Mouse (Mus musculus) lung, embryonic 16.5 days (tissue): ENCODE results near the gene Prima1. TPM values are rescaled to one million over a fixed set of nuclear protein-coding genes. Genes with fewer than 3 reads are reported as not detected.

Experiments used
- ATAC-seq: fragments of 200-750 bp; cut with Nextera tagmentation; 2 replicates; pipeline ENCODE4 v1.8.0; 2017; ENCODE audit warnings: low read depth, mild to moderate bottlenecking, moderate library complexity
- H3K27ac ChIP-seq: fragments of 300-500 bp; sonication (generic); 2 replicates; pipeline ENCODE4 v1.5.1; 2014; ENCODE audit warnings: mild to moderate bottlenecking, control low read depth, low read length
- H3K27me3 ChIP-seq: fragments of 300-500 bp; sonication (generic); 2 replicates; pipeline ENCODE4 v1.6.1; 2014; ENCODE audit warnings: low read depth, low read length, mixed read lengths; ENCODE audit not compliant: control insufficient read depth, insufficient read depth
- H3K36me3 ChIP-seq: fragments of 300-500 bp; sonication (generic); 2 replicates; pipeline ENCODE4 v1.6.1; 2014; ENCODE audit warnings: low read length; ENCODE audit not compliant: control insufficient read depth, insufficient read depth
- H3K4me1 ChIP-seq: fragments of 300-500 bp; sonication (generic); replicated peaks from 2 replicates; pipeline ENCODE4 v1.6.1; 2014; ENCODE audit warnings: low read length, mixed read lengths; ENCODE audit not compliant: control insufficient read depth, insufficient read depth
- H3K4me2 ChIP-seq: fragments of 300-500 bp; sonication (generic); 2 replicates; pipeline ENCODE4 v1.6.1; 2014; ENCODE audit warnings: low read depth, low read length, control low read depth
- H3K4me3 ChIP-seq: fragments of 300-500 bp; sonication (generic); 2 replicates; pipeline ENCODE4 v1.5.1; 2014; ENCODE audit warnings: mild to moderate bottlenecking, low read length, control low read depth
- H3K9ac ChIP-seq: fragments of 300-500 bp; sonication (generic); 2 replicates; pipeline ENCODE4 v1.6.1; 2014; ENCODE audit warnings: low read length, control low read depth
- H3K9me3 ChIP-seq: fragments of 300-500 bp; sonication (generic); 2 replicates; pipeline ENCODE4 v1.6.1; 2016; ENCODE audit warnings: low read length; ENCODE audit not compliant: control insufficient read depth
- WGBS: fragments of 180-500 bp; shearing (Covaris S2); extraction: QIAGEN DNeasy Blood & Tissue Kit; methylation state at CpG from one replicate; pipeline ENCODE4 v1.1.7; 2014; 5-methylcytosine and 5-hydroxymethylcytosine counted together
- polyA plus RNA-seq: library from polyadenylated mRNA; unstranded; fragments of >200 nt; fragmentation: Nextera tagmentation; extraction: Ambion mirVana; gene quantifications from 2 replicates; pipeline ENCODE4 v1.2.1, GENCODE M21; 2015

Prima1 gene
- polyA plus RNA-seq, 1 experiment from 2014 or later = 0.23 TPM

DNA sequence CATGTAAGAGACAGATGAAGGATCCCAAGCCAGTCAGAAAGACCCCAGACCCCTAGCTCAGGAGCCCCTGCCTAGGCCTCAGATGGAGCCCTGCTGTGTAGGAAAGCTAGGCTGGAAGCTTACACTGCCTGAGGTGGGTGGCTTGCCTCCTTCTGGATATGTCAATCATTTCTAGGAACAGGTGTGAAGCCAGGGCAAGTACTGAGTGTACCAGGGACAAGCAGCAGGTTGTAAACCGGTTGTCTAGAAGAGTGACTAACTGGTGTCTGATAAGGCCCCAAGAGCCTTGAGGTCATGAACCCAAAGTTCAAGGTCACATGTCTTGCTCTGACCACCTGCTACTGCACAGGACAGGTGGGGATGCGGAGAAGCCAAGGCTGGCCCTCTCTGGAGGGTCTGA lies 28.4 kb downstream of the Prima1 start:
- Histone ChIP-seq H3K27ac (no peak overlapping the region), H3K36me3 (no peaks in the 10 kb centered on the region), H3K4me1 (no peaks in the 10 kb centered on the region), H3K27me3 (no peaks in the 10 kb centered on the region), H3K4me2 (no peak overlapping the region), H3K4me3 (no peak overlapping the region), H3K9me3 (no peaks in the 10 kb centered on the region), H3K9ac (no peak overlapping the region)
- ATAC-seq = peak; percentile 26; the same call in 1 of the 2 replicates
- WGBS = 81% methylated on average over 2 of the region's 2 CpGs

DNA sequence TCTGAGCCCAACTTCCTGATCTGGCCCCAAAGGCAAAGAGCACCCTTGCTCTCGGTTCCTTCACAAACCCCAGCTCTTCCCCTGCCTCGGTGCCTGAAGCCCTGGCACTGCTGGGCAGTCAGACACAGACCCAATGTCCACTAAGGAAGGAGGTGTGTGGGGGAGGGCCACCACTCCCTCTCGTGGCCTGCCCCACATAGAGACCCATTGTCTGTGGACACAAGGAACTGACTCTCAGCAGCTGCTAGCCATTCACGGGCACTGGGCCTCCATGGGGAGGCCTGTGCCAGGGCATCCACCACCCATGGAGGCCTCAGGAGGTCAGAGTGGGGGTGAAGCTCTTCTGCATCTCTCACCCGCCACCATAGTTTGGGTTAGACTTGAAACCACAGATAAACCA lies 30.9 kb downstream of the Prima1 start:
- ATAC-seq = no peak
- H3K27me3 ChIP-seq = no peaks in the 10 kb centered on the region
- no peak overlapping the region for H3K9ac ChIP-seq
- H3K4me3 ChIP-seq = no peak overlapping the region
- no peak overlapping the region for H3K4me2 ChIP-seq
- no peak overlapping the region for H3K27ac ChIP-seq
- H3K36me3 ChIP-seq = no peaks in the 10 kb centered on the region
- 47% methylated on average over 5 of the region's 5 CpGs for WGBS
- H3K4me1 ChIP-seq = no peaks in the 10 kb centered on the region
- H3K9me3 ChIP-seq = no peaks in the 10 kb centered on the region

DNA sequence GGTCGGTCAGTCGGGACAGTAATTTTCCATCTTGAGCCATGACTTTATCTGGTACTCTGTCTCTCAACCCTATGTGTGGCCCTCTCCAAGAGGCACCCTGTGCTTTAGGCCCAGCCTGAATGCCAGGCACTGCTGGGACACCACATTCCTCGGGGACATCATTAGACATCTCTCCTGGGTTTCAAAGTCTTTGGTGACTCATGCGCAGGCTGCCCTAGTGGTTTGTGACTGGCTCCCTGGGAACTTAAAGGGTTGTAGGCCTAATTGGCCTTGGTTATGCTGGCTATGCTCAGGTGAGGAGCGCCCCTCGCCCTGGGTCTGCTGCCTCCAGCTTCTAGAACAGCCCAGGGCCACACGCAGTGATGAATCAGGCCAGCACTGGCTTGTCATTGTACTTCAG lies 32.4 kb downstream of the Prima1 start:
- ATAC-seq = no peak
- Histone ChIP-seq H3K4me1 (no peaks in the 10 kb centered on the region), H3K9me3 (no peaks in the 10 kb centered on the region), H3K9ac (no peak overlapping the region), H3K27me3 (no peaks in the 10 kb centered on the region), H3K4me3 (no peak overlapping the region), H3K27ac (no peak overlapping the region), H3K36me3 (no peaks in the 10 kb centered on the region), H3K4me2 (no peak overlapping the region)
- WGBS = 84% methylated on average over 7 of the region's 7 CpGs

DNA sequence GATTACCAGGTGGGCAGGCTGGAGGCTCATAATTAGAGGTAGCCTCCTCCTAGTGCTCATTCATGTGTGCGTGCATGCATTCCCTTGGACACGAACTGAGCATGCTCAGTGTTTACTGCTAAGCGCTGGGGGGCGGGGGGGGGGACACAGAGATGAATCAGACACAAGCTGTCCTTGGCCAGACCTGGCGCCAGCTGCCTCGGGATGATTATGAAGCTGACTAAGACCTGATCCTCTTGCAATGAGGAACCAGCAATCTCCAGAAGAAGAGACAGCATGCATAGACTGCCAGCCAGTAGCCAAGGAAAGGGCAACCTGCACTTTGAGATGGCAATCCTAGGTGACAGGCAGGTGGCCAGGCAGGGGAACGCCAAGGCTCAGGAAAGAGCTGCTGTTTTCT lies 36.4 kb downstream of the Prima1 start:
- H3K36me3 ChIP-seq = no peaks in the 10 kb centered on the region
- H3K4me1 ChIP-seq = no peaks in the 10 kb centered on the region
- no peak overlapping the region for H3K27ac ChIP-seq
- no peaks in the 10 kb centered on the region for H3K27me3 ChIP-seq
- WGBS = 74% methylated on average over 7 of the region's 7 CpGs
- no peak overlapping the region for H3K4me2 ChIP-seq
- no peak overlapping the region for H3K9ac ChIP-seq
- H3K4me3 ChIP-seq = no peak overlapping the region
- no peaks in the 10 kb centered on the region for H3K9me3 ChIP-seq
- no peak for ATAC-seq

DNA sequence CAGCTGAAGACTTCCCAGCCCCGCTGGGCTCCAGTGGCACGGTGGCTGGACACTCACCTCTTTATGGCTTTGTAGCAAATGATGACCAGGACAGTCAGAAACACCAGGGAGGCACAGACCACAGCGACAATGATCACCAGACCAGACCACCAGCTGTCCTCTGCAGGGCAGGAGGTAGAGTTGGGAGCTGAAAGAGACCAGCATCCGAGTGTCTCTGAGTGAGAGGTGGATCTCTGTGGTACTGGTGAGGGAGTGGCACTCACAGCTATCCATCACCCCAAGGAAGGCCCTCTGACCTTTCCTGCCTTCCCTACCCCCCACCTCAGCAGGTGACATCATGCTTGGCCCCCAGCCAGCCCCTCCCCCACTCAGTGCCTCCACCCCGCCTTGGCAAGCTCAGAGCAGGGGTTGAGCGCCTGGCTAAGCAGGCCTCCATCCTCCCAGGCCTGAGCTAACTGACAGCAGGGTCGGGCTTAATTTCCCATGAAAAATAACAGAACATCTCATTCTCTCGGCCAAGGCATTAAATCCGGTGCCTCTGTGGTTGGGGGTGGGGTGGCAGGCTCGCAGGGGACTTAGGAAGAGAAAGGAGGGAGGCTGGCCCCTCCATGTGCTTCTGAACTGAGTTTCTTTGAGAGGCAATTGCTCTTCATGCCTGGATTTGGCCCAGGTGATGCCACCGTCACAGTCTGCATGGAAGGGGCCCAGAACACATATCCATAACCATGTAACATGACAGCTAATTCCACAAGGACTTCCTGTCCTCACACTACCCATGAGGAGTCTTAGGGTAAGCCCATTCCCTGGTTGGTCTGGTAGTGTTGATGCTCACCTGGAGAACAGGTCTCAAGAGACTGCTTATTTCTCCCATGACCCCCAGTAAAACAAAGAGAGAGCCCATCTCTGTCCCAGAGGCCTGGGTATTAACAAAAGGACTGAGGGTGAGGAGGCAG lies 39.1 kb downstream of the Prima1 start:
- WGBS = 23% methylated on average over 11 of the region's 11 CpGs
- no peaks in the 10 kb centered on the region for H3K27me3 ChIP-seq
- no peaks in the 10 kb centered on the region for H3K9me3 ChIP-seq
- H3K4me2 ChIP-seq = no peak overlapping the region
- no peak for ATAC-seq
- H3K9ac ChIP-seq = no peak overlapping the region
- H3K4me3 ChIP-seq = no peak overlapping the region
- no peaks in the 10 kb centered on the region for H3K4me1 ChIP-seq
- H3K36me3 ChIP-seq = no peaks in the 10 kb centered on the region
- H3K27ac ChIP-seq = no peak overlapping the region

DNA sequence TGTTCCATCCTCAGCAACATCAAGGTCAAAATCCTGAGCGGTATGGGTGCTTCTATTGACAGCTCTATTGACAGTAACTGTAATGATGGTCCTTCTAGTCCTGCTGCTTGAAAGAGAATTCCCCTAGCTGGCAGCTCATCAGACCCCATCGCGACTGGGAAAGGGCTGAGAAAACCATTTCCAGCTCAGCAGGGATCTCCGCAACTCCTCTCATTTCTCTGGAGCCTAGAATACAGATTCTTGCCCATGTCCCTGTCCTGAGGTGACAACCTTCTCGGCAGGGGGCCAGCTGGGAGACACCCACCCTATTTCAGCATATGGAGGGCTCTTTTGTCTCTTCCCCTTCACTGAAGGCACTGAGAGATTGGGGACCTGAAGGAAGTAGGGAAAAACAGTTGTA lies 49.0 kb downstream of the Prima1 start:
- Histone ChIP-seq H3K27ac (no peak overlapping the region), H3K4me3 (no peak overlapping the region), H3K27me3 (no peaks in the 10 kb centered on the region), H3K9me3 (no peaks in the 10 kb centered on the region), H3K4me1 (0 out of 2 replicates have a peak, but pooled peaks cover 2% of the 10 kb centered on the region), H3K4me2 (no peak overlapping the region), H3K9ac (no peak overlapping the region), H3K36me3 (no peaks in the 10 kb centered on the region)
- WGBS = 36% methylated on average over 5 of the region's 5 CpGs
- no peak for ATAC-seq

DNA sequence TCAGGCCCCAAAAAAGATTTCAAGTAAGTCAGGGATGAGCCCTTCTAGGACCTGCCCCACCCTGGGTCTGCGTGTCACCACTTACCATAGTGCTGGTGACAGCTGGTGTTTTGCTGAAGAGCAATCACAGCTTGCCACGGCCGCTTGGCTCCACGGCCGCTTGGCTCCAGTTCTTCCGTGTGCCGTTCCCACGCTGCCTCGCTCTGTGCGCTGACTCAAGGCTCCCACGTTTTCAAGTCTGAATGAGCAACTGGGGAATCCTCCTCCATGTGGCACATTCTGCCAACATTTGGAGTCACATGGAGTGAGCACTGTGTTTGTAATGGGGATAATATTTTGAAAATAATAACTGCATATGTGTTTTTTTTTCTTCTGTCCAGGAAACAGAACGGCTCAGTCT lies 52.2 kb downstream of the Prima1 start:
- Histone ChIP-seq H3K36me3 (no peaks in the 10 kb centered on the region), H3K27me3 (no peaks in the 10 kb centered on the region), H3K9ac (no peak overlapping the region), H3K4me1 (0 out of 2 replicates have a peak, but pooled peaks cover 2% of the 10 kb centered on the region), H3K9me3 (no peaks in the 10 kb centered on the region), H3K4me3 (no peak overlapping the region), H3K27ac (no peak overlapping the region), H3K4me2 (no peak overlapping the region)
- WGBS = 51% methylated on average over 12 of the region's 12 CpGs
- no peak for ATAC-seq

DNA sequence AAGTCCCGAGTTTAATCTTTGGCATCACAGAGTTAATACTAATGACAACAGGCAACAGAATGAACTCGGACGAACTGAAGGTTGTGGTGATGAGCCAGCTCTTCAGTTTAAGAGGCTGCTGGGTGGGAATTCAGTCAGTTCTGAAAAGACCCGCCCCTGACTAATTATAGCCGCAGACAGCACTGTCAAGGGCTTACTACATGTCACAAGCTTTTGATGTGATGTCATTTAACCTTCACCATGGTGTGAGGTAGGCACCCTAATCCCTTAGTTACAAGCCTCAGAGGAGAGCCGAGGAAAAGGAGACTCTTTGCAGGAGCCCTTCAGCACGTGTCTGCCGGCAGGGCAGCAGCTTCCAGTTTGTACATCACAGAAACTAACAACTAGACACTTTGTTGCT lies 53.7 kb downstream of the Prima1 start:
- Histone ChIP-seq H3K4me3 (no peak overlapping the region), H3K9ac (no peak overlapping the region), H3K4me2 (no peak overlapping the region), H3K27me3 (no peaks in the 10 kb centered on the region), H3K9me3 (no peaks in the 10 kb centered on the region), H3K36me3 (no peaks in the 10 kb centered on the region), H3K27ac (no peak overlapping the region), H3K4me1 (0 out of 2 replicates have a peak, but pooled peaks cover 2% of the 10 kb centered on the region)
- no peak for ATAC-seq
- WGBS = 55% methylated on average over 8 of the region's 8 CpGs

DNA sequence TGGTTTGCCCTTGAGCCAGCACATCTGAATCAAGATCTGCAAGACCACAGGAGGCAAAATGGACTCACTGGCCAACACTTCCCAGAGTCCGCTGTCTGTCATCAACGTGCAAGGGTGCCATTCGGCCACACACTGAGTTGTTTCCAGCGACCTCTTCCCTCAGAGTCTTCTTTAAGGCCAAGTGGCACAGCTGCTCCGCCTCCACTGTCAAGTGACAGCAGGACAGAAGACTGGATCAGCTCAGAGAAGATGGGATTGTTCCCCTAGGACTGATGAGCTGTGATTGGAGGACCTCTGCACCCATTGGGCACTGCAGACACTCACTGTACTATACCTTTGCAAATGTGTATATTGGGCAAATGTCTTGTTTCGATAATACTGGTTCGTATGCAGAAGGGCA lies 54.9 kb downstream of the Prima1 start:
- no peak overlapping the region for H3K4me3 ChIP-seq
- 0 out of 2 replicates have a peak, but pooled peaks cover 2% of the 10 kb centered on the region for H3K4me1 ChIP-seq
- no peaks in the 10 kb centered on the region for H3K27me3 ChIP-seq
- H3K9ac ChIP-seq = no peak overlapping the region
- H3K9me3 ChIP-seq = no peaks in the 10 kb centered on the region
- H3K36me3 ChIP-seq = no peaks in the 10 kb centered on the region
- H3K4me2 ChIP-seq = no peak overlapping the region
- ATAC-seq = peak; percentile 71
- no peak overlapping the region for H3K27ac ChIP-seq
- 70% methylated on average over 7 of the region's 7 CpGs for WGBS
